Mouse (Mus musculus): ENCODE measurements around the gene Aldh1b1. TPM values are rescaled to one million over a fixed set of nuclear protein-coding genes. Genes with fewer than 3 reads are reported as not detected.

The Aldh1b1 gene
- polyA plus RNA-seq, 1 experiment from 2014 or later: 1.5 TPM

DNA sequence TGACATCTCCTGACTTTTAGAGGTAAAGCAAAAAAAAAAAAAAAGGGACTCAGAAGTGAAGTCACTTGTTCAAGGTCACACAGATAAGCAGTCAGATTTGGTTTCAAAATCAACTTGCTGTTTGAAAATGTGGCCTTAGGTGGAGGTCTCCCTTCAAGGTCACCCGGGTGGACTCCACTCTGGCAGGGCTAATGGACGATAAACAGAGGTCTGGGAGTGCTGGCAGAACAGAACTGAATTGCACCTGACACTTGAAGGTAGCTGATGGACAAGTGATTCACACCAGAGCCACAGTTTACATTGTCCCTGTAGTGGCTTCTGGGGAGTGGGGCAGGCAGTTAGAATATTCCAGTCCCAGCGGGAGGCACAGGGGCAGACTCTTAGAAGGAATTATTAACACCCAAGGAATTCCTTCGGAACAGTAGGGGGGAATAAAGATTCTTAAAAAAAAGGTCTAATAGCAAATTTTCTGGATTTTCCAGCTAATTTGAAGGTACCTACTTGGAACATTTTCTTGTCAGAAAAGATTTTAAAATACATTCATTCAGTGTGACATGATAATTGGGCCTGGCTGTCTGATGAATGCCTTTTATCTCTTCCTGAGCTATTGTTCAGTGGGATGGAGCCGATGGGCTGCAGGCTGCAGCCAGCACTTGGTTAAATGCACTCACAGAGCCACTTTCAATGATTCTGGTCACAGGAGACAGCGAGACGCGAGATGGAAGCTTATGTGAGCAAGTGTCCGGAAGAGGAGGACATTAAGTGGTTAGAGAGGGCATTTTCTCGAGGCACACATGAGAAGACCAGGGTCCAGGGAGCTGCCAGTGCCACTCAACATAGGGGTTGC lies 28.8 kb upstream of the Aldh1b1 start:
- ATAC-seq (ENCODE audit: low read depth): no peak
- no peak for DNase-seq (ENCODE audit: low spot score)
- no peak overlapping the region for H3K27ac ChIP-seq (replicated peaks; ENCODE audit: low read depth, low read length)
- peaks cover 15% of the 10 kb centered on the region for H3K4me1 ChIP-seq (ENCODE audit: control insufficient read depth, insufficient read depth, low read length)
- H3K36me3 ChIP-seq (ENCODE audit: control insufficient read depth, insufficient read depth, low read length): no peaks in the 10 kb centered on the region
- H3K9ac ChIP-seq (ENCODE audit: low read depth, low read length): no peak overlapping the region
- no peaks in the 10 kb centered on the region for H3K9me3 ChIP-seq (ENCODE audit: control insufficient read depth, low read length)
- peaks cover 19% of the 10 kb centered on the region; the same call in 1 of the 2 replicates for H3K27me3 ChIP-seq (replicated peaks; ENCODE audit: control insufficient read depth, insufficient read depth, low read length)
- no peak overlapping the region for H3K4me2 ChIP-seq (ENCODE audit: low read depth, low read length)
- H3K4me3 ChIP-seq (ENCODE audit: low read depth, low read length): no peak overlapping the region
- WGBS: 32% methylated on average over 10 of the region's 10 CpGs

DNA sequence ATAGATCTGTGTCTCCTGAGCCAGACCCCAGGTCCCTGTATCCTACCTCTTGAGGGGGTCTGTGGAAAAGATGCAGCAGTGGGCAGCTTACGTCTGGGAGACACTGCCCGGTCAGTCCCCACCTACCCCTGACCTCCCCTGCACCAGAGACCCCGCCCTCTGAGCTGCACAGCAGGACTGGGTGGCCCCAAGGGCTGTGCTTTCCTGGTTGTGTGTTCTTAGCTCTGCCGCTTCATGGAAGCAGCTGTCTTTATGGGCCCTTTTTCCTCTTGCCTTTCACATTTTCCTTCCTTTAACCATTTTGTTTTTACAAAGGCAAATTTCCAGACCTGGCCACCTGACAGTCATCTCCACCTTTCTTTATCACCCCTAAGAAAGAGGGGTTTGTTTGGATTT lies 28.2 kb upstream of the Aldh1b1 start:
- Histone ChIP-seq H3K4me3 (ENCODE audit: low read depth, low read length) (no peak overlapping the region), H3K9ac (ENCODE audit: low read depth, low read length) (no peak overlapping the region), H3K4me2 (ENCODE audit: low read depth, low read length) (no peak overlapping the region), H3K27ac (replicated peaks; ENCODE audit: low read depth, low read length) (no peak overlapping the region), H3K27me3 (replicated peaks; ENCODE audit: control insufficient read depth, insufficient read depth, low read length) (peaks cover 13% of the 10 kb centered on the region; the same call in 1 of the 2 replicates), H3K36me3 (ENCODE audit: control insufficient read depth, insufficient read depth, low read length) (no peaks in the 10 kb centered on the region), H3K9me3 (ENCODE audit: control insufficient read depth, low read length) (no peaks in the 10 kb centered on the region), H3K4me1 (ENCODE audit: control insufficient read depth, insufficient read depth, low read length) (peaks cover 11% of the 10 kb centered on the region)
- 44% methylated on average over 4 of the region's 4 CpGs for WGBS
- no peak for DNase-seq (ENCODE audit: low spot score)
- ATAC-seq (ENCODE audit: low read depth): no peak

DNA sequence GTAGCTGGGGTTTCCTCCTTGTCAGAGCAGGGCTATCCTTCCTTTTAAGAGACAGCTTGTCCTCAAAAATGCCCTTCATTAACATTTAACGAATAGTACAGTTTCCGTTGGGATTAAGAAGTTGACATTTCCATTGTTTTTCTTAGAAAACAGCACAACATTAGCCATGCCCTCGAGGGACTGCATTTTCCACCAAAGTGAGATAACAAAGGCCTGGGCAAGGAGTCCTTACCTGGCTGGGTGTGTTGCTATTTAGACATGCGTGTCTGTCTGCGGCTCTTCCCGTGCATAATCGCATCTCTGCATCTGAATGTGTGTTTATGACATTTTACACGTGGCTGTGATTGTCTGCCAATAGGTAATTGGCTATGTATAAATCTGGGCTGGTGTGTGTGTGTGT lies 27.6 kb upstream of the Aldh1b1 start:
- Histone ChIP-seq H3K27me3 (replicated peaks; ENCODE audit: control insufficient read depth, insufficient read depth, low read length) (peaks cover 13% of the 10 kb centered on the region; the same call in 1 of the 2 replicates), H3K27ac (replicated peaks; ENCODE audit: low read depth, low read length) (no peak overlapping the region), H3K4me1 (ENCODE audit: control insufficient read depth, insufficient read depth, low read length) (peaks cover 11% of the 10 kb centered on the region; the same call in 1 of the 2 replicates), H3K9ac (ENCODE audit: low read depth, low read length) (no peak overlapping the region), H3K4me2 (ENCODE audit: low read depth, low read length) (no peak overlapping the region), H3K9me3 (ENCODE audit: control insufficient read depth, low read length) (no peaks in the 10 kb centered on the region), H3K36me3 (ENCODE audit: control insufficient read depth, insufficient read depth, low read length) (no peaks in the 10 kb centered on the region), H3K4me3 (ENCODE audit: low read depth, low read length) (no peak overlapping the region)
- DNase-seq (ENCODE audit: low spot score) (no peak), ATAC-seq (ENCODE audit: low read depth) (no peak)
- WGBS: 20% methylated on average over 8 of the region's 8 CpGs

DNA sequence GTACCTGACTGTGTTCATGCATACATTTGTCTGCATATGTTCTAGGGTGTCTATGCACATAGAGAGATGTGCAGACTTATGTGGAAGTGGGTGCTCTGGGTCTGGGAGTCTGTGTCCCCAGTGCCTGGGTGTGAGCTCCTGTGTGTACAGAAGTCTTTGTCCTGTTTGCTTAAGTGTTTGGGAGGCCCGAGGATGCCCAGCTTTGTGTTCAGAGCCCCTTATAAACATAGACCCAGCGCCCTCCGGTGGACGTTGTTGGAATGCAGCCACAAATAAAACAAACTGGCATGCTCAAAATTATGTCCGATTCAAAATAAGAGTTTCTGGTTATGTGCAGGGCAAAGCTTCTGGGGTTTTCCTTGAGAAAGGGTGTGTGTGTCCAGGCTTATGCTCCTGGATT lies 27.2 kb upstream of the Aldh1b1 start:
- no peak overlapping the region for H3K27ac ChIP-seq (replicated peaks; ENCODE audit: low read depth, low read length)
- no peak overlapping the region for H3K4me2 ChIP-seq (ENCODE audit: low read depth, low read length)
- H3K27me3 ChIP-seq (replicated peaks; ENCODE audit: control insufficient read depth, insufficient read depth, low read length): peaks cover 13% of the 10 kb centered on the region; the same call in 1 of the 2 replicates
- ATAC-seq (ENCODE audit: low read depth) (peak; percentile 58; the same call in 1 of the 2 replicates), DNase-seq (ENCODE audit: low spot score) (peak; percentile 88)
- no peak overlapping the region for H3K4me3 ChIP-seq (ENCODE audit: low read depth, low read length)
- H3K4me1 ChIP-seq (ENCODE audit: control insufficient read depth, insufficient read depth, low read length): peaks cover 11% of the 10 kb centered on the region; the same call in 1 of the 2 replicates
- WGBS: 5% methylated on average over 5 of the region's 5 CpGs
- no peak overlapping the region for H3K9ac ChIP-seq (ENCODE audit: low read depth, low read length)
- no peaks in the 10 kb centered on the region for H3K36me3 ChIP-seq (ENCODE audit: control insufficient read depth, insufficient read depth, low read length)
- no peaks in the 10 kb centered on the region for H3K9me3 ChIP-seq (ENCODE audit: control insufficient read depth, low read length)

DNA sequence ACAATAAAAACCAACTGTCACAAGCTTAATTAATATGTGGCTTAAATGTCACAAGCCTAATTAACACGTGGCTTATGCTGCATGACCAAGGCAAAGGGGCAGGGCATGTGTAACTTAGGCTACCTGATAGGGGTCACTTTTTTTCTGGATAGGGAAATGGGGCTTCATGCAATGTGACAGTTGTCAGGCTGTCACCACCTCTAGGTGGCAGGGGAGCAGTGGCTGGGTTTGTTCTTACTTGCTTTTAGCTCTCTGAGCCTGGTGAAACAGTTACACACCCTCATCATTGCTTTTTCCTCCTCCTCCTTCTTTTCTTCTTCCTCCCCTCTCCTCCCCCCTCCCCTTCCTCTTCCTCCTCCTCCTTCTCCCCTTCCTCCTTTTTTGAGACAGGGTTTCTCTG lies 15.2 kb upstream of the Aldh1b1 start:
- no peaks in the 10 kb centered on the region for H3K9me3 ChIP-seq (ENCODE audit: control insufficient read depth, low read length)
- WGBS: 52% methylated on average over 1 of the region's 1 CpGs
- no peak overlapping the region for H3K9ac ChIP-seq (ENCODE audit: low read depth, low read length)
- DNase-seq (ENCODE audit: low spot score) (no peak), ATAC-seq (ENCODE audit: low read depth) (no peak)
- H3K4me2 ChIP-seq (ENCODE audit: low read depth, low read length): no peak overlapping the region
- no peaks in the 10 kb centered on the region for H3K36me3 ChIP-seq (ENCODE audit: control insufficient read depth, insufficient read depth, low read length)
- no peak overlapping the region for H3K4me3 ChIP-seq (ENCODE audit: low read depth, low read length)
- no peaks in the 10 kb centered on the region for H3K27me3 ChIP-seq (replicated peaks; ENCODE audit: control insufficient read depth, insufficient read depth, low read length)
- no peaks in the 10 kb centered on the region for H3K4me1 ChIP-seq (ENCODE audit: control insufficient read depth, insufficient read depth, low read length)
- no peak overlapping the region for H3K27ac ChIP-seq (replicated peaks; ENCODE audit: low read depth, low read length)

DNA sequence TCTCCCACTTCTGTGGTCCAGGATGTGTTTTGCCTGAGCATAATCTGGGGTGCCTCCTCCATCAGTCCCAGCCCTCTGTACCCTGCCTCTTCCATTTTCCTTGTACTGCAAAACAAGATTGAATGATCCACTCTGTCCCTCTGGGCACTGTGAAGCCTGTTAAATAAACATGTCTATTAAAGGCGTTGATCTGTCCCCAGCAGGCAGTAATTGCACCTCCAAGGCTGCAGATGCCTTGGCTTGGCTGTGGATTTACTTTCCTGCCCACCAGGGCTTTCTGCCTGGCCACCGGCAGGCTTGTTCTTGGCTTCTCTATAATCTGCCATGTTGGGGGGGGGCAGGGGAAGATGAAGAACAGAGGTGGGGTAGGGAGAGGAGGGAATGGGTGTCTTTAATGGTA lies 12.9 kb upstream of the Aldh1b1 start:
- Histone ChIP-seq H3K27ac (replicated peaks; ENCODE audit: low read depth, low read length) (no peak overlapping the region), H3K36me3 (ENCODE audit: control insufficient read depth, insufficient read depth, low read length) (no peaks in the 10 kb centered on the region), H3K9me3 (ENCODE audit: control insufficient read depth, low read length) (no peaks in the 10 kb centered on the region), H3K27me3 (replicated peaks; ENCODE audit: control insufficient read depth, insufficient read depth, low read length) (no peaks in the 10 kb centered on the region), H3K4me1 (ENCODE audit: control insufficient read depth, insufficient read depth, low read length) (no peaks in the 10 kb centered on the region), H3K9ac (ENCODE audit: low read depth, low read length) (no peak overlapping the region), H3K4me3 (ENCODE audit: low read depth, low read length) (no peak overlapping the region), H3K4me2 (ENCODE audit: low read depth, low read length) (no peak overlapping the region)
- ATAC-seq (ENCODE audit: low read depth) (no peak), DNase-seq (ENCODE audit: low spot score) (no peak)
- 15% methylated on average over 2 of the region's 2 CpGs for WGBS

DNA sequence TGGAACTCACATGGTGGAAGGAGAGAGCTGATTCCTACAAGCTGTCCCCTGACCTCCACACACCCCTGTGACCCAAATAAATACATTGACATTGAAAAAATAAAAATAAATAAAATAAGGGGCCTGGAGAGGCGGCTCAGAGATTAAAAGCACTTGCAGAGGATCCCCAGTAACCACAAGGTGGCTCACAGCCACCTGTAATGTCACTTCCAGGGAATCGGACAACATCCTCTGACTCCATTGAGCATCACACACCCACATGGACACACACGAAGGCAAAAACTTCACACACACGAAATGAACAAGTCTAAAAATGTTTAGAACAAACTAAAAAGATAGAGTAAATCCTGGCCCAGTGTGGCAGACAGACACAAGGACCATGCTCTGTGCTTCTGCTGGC lies 12.1 kb upstream of the Aldh1b1 start:
- Histone ChIP-seq H3K36me3 (ENCODE audit: control insufficient read depth, insufficient read depth, low read length) (no peaks in the 10 kb centered on the region), H3K9ac (ENCODE audit: low read depth, low read length) (no peak overlapping the region), H3K4me2 (ENCODE audit: low read depth, low read length) (no peak overlapping the region), H3K4me3 (ENCODE audit: low read depth, low read length) (no peak overlapping the region), H3K9me3 (ENCODE audit: control insufficient read depth, low read length) (no peaks in the 10 kb centered on the region), H3K27ac (replicated peaks; ENCODE audit: low read depth, low read length) (no peak overlapping the region), H3K4me1 (ENCODE audit: control insufficient read depth, insufficient read depth, low read length) (no peaks in the 10 kb centered on the region), H3K27me3 (replicated peaks; ENCODE audit: control insufficient read depth, insufficient read depth, low read length) (no peaks in the 10 kb centered on the region)
- 50% methylated on average over 4 of the region's 4 CpGs for WGBS
- DNase-seq (ENCODE audit: low spot score): no peak
- ATAC-seq (ENCODE audit: low read depth): no peak

DNA sequence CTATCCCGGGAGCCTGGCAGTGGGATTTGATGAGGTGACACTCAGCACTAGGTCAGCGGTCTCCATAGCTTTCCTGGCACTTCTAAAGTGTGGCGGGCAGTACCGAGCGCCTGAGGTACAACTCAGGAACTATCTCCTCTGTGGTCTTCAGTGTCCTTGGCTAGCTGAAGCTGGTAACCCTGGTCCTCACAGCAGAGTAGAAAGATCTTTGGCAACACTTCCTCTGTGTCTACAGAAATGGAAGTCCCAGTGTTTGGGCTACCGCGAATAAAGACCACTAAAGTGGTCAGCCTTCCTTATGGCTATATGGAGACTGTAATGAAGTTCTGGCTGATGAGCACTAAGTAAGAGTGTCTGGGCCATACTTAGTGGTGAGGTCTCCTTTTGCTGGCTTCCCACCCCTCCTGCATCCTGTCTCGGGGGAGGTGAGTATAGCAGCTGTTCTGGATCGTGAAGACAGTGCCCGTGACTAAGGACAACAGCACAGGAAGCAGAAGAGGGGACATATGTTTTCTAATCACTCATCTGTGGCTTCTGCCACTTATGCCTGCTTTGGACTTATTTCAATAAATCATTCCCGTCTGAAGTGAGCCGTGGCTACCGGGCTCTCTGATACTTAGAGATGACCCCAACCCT lies 10.3 kb upstream of the Aldh1b1 start:
- H3K4me3 ChIP-seq (ENCODE audit: low read depth, low read length): no peak overlapping the region
- H3K36me3 ChIP-seq (ENCODE audit: control insufficient read depth, insufficient read depth, low read length): no peaks in the 10 kb centered on the region
- no peak overlapping the region for H3K9ac ChIP-seq (ENCODE audit: low read depth, low read length)
- H3K27ac ChIP-seq (replicated peaks; ENCODE audit: low read depth, low read length): no peak overlapping the region
- WGBS: 80% methylated on average over 13 of the region's 13 CpGs
- no peaks in the 10 kb centered on the region for H3K27me3 ChIP-seq (replicated peaks; ENCODE audit: control insufficient read depth, insufficient read depth, low read length)
- DNase-seq (ENCODE audit: low spot score): no peak
- ATAC-seq (ENCODE audit: low read depth): no peak
- no peaks in the 10 kb centered on the region for H3K9me3 ChIP-seq (ENCODE audit: control insufficient read depth, low read length)
- no peak overlapping the region for H3K4me2 ChIP-seq (ENCODE audit: low read depth, low read length)
- H3K4me1 ChIP-seq (ENCODE audit: control insufficient read depth, insufficient read depth, low read length): no peaks in the 10 kb centered on the region

Measured in embryonic facial prominence, embryonic 14.5 days (tissue).